Mouse (Mus musculus) forebrain, embryonic 14.5 days (tissue): ENCODE results near the gene 0610009B22Rik. TPM values are rescaled to one million over a fixed set of nuclear protein-coding genes. Genes with fewer than 3 reads are reported as not detected.
A peak's percentile ranks its signal among the peaks of the same experiment; 100 is the strongest.

ENCODE experiments used
- ATAC-seq: fragments of 200-750 bp; cut with Nextera tagmentation; 2 replicates; pipeline ENCODE4 v1.8.0; 2017; ENCODE audit warnings: mild to moderate bottlenecking, moderate library complexity
- DNase-seq: peaks from one replicate; pipeline ENCODE4 v3.0.0-alpha.2; 2015; ENCODE audit warnings: low spot score
- H3K27ac ChIP-seq: fragments of 300-500 bp; sonication (generic); 2 replicates; pipeline ENCODE4 v1.5.1; 2014; ENCODE audit warnings: low read depth, mild to moderate bottlenecking, control low read depth, low read length, moderate library complexity
- H3K27me3 ChIP-seq: fragments of 300-500 bp; sonication (generic); replicated peaks from 2 replicates; pipeline ENCODE4 v1.6.1; 2014; ENCODE audit warnings: low read length, control low read depth, mixed read lengths; ENCODE audit not compliant: control insufficient read depth, insufficient read depth
- H3K36me3 ChIP-seq: fragments of 300-500 bp; sonication (generic); 2 replicates; pipeline ENCODE4 v1.6.1; 2014; ENCODE audit warnings: low read length, control low read depth; ENCODE audit not compliant: control insufficient read depth, insufficient read depth
- H3K4me1 ChIP-seq: fragments of 300-500 bp; sonication (generic); 2 replicates; pipeline ENCODE4 v1.6.1; 2014; ENCODE audit warnings: antibody characterized with exemption, low read length, control low read depth; ENCODE audit not compliant: control insufficient read depth, insufficient read depth
- H3K4me2 ChIP-seq: fragments of 300-500 bp; sonication (generic); 2 replicates; pipeline ENCODE4 v1.6.1; 2014; ENCODE audit warnings: mild to moderate bottlenecking, control low read depth, low read length
- H3K4me3 ChIP-seq: fragments of 300-500 bp; sonication (generic); 2 replicates; pipeline ENCODE4 v1.5.1; 2014; ENCODE audit warnings: low read depth, low read length, control low read depth
- H3K9ac ChIP-seq: fragments of 300-500 bp; sonication (generic); 2 replicates; pipeline ENCODE4 v1.6.1; 2014; ENCODE audit warnings: mild to moderate bottlenecking, low read length, control low read depth, moderate library complexity
- H3K9me3 ChIP-seq: fragments of 300-500 bp; sonication (generic); replicated peaks from 2 replicates; pipeline ENCODE4 v1.6.1; 2016; ENCODE audit warnings: low read length, control low read depth, mixed read lengths; ENCODE audit not compliant: control insufficient read depth
- WGBS: fragments of 180-500 bp; shearing (Covaris S2); extraction: QIAGEN DNeasy Blood & Tissue Kit; methylation state at CpG from one replicate; pipeline ENCODE4 v1.1.7; 2014; 5-methylcytosine and 5-hydroxymethylcytosine counted together
- polyA plus RNA-seq: library from polyadenylated mRNA; unstranded; fragments of >200 nt; fragmentation: Nextera tagmentation; extraction: Ambion mirVana; gene quantifications from 2 replicates; pipeline ENCODE4 v1.2.1, GENCODE M21; 2014

The 0610009B22Rik gene
- polyA plus RNA-seq, 1 experiment from 2014 or later: 108 TPM

GRCm38 (mm10) chr11:51646245-51646644 is 42.4 kb downstream of the 0610009B22Rik start:
- DNase-seq: no peak
- Histone ChIP-seq H3K36me3 (no peaks in the 10 kb centered on the region), H3K4me2 (no peak overlapping the region), H3K27ac (no peak overlapping the region), H3K9ac (no peak overlapping the region), H3K4me3 (no peak overlapping the region), H3K27me3 (peaks cover 7% of the 10 kb centered on the region), H3K9me3 (no peaks in the 10 kb centered on the region), H3K4me1 (peaks cover 3% of the 10 kb centered on the region; the same call in 1 of the 2 replicates)
- 87% methylated on average over 7 of the region's 7 CpGs for WGBS
- no peak for ATAC-seq

GRCm38 (mm10) chr11:51645293-51645692 is 43.4 kb downstream of the 0610009B22Rik start:
- 73% methylated on average over 13 of the region's 13 CpGs for WGBS
- H3K27me3 ChIP-seq: 0 out of 2 replicates have a peak, but pooled peaks cover 3% of the 10 kb centered on the region
- H3K9ac ChIP-seq: no peak overlapping the region
- no peaks in the 10 kb centered on the region for H3K36me3 ChIP-seq
- H3K4me1 ChIP-seq: peaks cover 1% of the 10 kb centered on the region; the same call in 1 of the 2 replicates
- DNase-seq (no peak), ATAC-seq (no peak)
- no peaks in the 10 kb centered on the region for H3K9me3 ChIP-seq
- H3K27ac ChIP-seq: no peak overlapping the region
- no peak overlapping the region for H3K4me2 ChIP-seq
- H3K4me3 ChIP-seq: no peak overlapping the region

GRCm38 (mm10) chr11:51644217-51644616 is 44.5 kb downstream of the 0610009B22Rik start:
- Histone ChIP-seq H3K4me2 (no peak overlapping the region), H3K4me3 (no peak overlapping the region), H3K36me3 (no peaks in the 10 kb centered on the region), H3K9ac (no peak overlapping the region), H3K4me1 (no peaks in the 10 kb centered on the region), H3K9me3 (no peaks in the 10 kb centered on the region), H3K27me3 (0 out of 2 replicates have a peak, but pooled peaks cover 3% of the 10 kb centered on the region), H3K27ac (no peak overlapping the region)
- ATAC-seq: no peak
- WGBS: 79% methylated on average over 16 of the region's 16 CpGs
- DNase-seq: no peak

- Histone ChIP-seq H3K9me3 (no peaks in the 10 kb centered on the region), H3K4me3 (no peak overlapping the region), H3K4me2 (no peak overlapping the region), H3K27ac (no peak overlapping the region), H3K27me3 (no peaks in the 10 kb centered on the region), H3K4me1 (no peaks in the 10 kb centered on the region), H3K9ac (no peak overlapping the region), H3K36me3 (no peaks in the 10 kb centered on the region)
- ATAC-seq (no peak), DNase-seq (no peak)
- 64% methylated on average over 15 of the region's 15 CpGs for WGBS
Measured at GRCm38 (mm10) chr11:51643761-51644160, 44.9 kb downstream of the 0610009B22Rik start.

- Histone ChIP-seq H3K9me3 (no peaks in the 10 kb centered on the region), H3K36me3 (no peaks in the 10 kb centered on the region), H3K27ac (no peak overlapping the region), H3K9ac (no peak overlapping the region), H3K4me1 (no peaks in the 10 kb centered on the region), H3K27me3 (no peaks in the 10 kb centered on the region), H3K4me2 (no peak overlapping the region), H3K4me3 (no peak overlapping the region)
- ATAC-seq: no peak
- WGBS: 84% methylated on average over 9 of the region's 9 CpGs
- no peak for DNase-seq
Measured at GRCm38 (mm10) chr11:51643202-51643601, 45.5 kb downstream of the 0610009B22Rik start.

GRCm38 (mm10) chr11:51640748-51641147 is 47.9 kb downstream of the 0610009B22Rik start:
- Histone ChIP-seq H3K4me1 (0 out of 2 replicates have a peak, but pooled peaks cover 4% of the 10 kb centered on the region), H3K4me3 (no peak overlapping the region), H3K9ac (no peak overlapping the region), H3K27me3 (no peaks in the 10 kb centered on the region), H3K4me2 (no peak overlapping the region), H3K36me3 (no peaks in the 10 kb centered on the region), H3K9me3 (no peaks in the 10 kb centered on the region), H3K27ac (no peak overlapping the region)
- ATAC-seq (no peak), DNase-seq (no peak)
- WGBS: 79% methylated on average over 7 of the region's 7 CpGs

GRCm38 (mm10) chr11:51638497-51638896 is 50.2 kb downstream of the 0610009B22Rik start:
- Histone ChIP-seq H3K4me3 (no peak overlapping the region), H3K27me3 (no peaks in the 10 kb centered on the region), H3K9me3 (no peaks in the 10 kb centered on the region), H3K4me1 (0 out of 2 replicates have a peak, but pooled peaks cover 9% of the 10 kb centered on the region), H3K9ac (no peak overlapping the region), H3K27ac (no peak overlapping the region), H3K4me2 (no peak overlapping the region), H3K36me3 (no peaks in the 10 kb centered on the region)
- WGBS: 77% methylated on average over 5 of the region's 5 CpGs
- DNase-seq (no peak), ATAC-seq (no peak)

- H3K4me2 ChIP-seq: no peak overlapping the region
Measured at GRCm38 (mm10) chr11:51637971-51638414, 50.7 kb downstream of the 0610009B22Rik start.

GRCm38 (mm10) chr11:51636323-51636684 is 52.4 kb downstream of the 0610009B22Rik start:
- Histone ChIP-seq H3K4me3 (peak overlapping the region; percentile 70), H3K9ac (peak overlapping the region; percentile 80), H3K27ac (peak overlapping the region; percentile 79), H3K36me3 (peaks cover 3% of the 10 kb centered on the region; the same call in 1 of the 2 replicates), H3K4me1 (0 out of 2 replicates have a peak, but pooled peaks cover 9% of the 10 kb centered on the region), H3K9me3 (no peaks in the 10 kb centered on the region), H3K4me2 (peak overlapping the region; percentile 79), H3K27me3 (no peaks in the 10 kb centered on the region)
- 3% methylated on average over 6 of the region's 6 CpGs for WGBS
- ATAC-seq (peak; percentile 66), DNase-seq (peak; percentile 83)

More at GRCm38 (mm10) chr11:51637971-51638414, 50.7 kb downstream of the 0610009B22Rik start:
- Histone ChIP-seq H3K4me1 (0 out of 2 replicates have a peak, but pooled peaks cover 9% of the 10 kb centered on the region), H3K36me3 (no peaks in the 10 kb centered on the region), H3K9ac (peak overlapping the region; percentile 1; the same call in 1 of the 2 replicates), H3K9me3 (no peaks in the 10 kb centered on the region), H3K27ac (no peak overlapping the region), H3K4me3 (no peak overlapping the region), H3K27me3 (no peaks in the 10 kb centered on the region)
- 3% methylated on average over 17 of the region's 17 CpGs for WGBS
- DNase-seq (no peak), ATAC-seq (no peak)
